Mouse (Mus musculus) liver, embryonic 15.5 days (tissue): ENCODE data around the gene Lsr. TPM values are rescaled to one million over a fixed set of nuclear protein-coding genes. Genes with fewer than 3 reads are reported as not detected.
"Not testable (repeated sequence)": the region's sequence is repeated elsewhere in the genome, so short reads cannot be mapped to it uniquely, and the experiment has no call there.

Experiments
- ATAC-seq: fragments of 200-750 bp; cut with Nextera tagmentation; 2 replicates; pipeline ENCODE4 v1.8.0; 2017; ENCODE audit warnings: moderate number of reproducible peaks, mild to moderate bottlenecking, moderate library complexity; ENCODE audit not compliant: insufficient read depth
- H3K27ac ChIP-seq: fragments of 300-500 bp; sonication (generic); replicated peaks from 2 replicates; pipeline ENCODE4 v1.5.1; 2015; ENCODE audit warnings: mild to moderate bottlenecking, inconsistent platforms
- H3K27me3 ChIP-seq: fragments of 300-500 bp; sonication (generic); 2 replicates; pipeline ENCODE4 v1.6.1; 2015; ENCODE audit warnings: mild to moderate bottlenecking, inconsistent platforms
- H3K36me3 ChIP-seq: fragments of 300-500 bp; sonication (generic); replicated peaks from 2 replicates; pipeline ENCODE4 v1.6.1; 2015; ENCODE audit warnings: moderate library complexity, mild to moderate bottlenecking, inconsistent platforms
- H3K4me1 ChIP-seq: fragments of 300-500 bp; sonication (generic); replicated peaks from 2 replicates; pipeline ENCODE4 v1.6.1; 2015; ENCODE audit warnings: inconsistent platforms
- H3K4me2 ChIP-seq: fragments of 300-500 bp; sonication (generic); 2 replicates; pipeline ENCODE4 v1.6.1; 2015; ENCODE audit warnings: moderate library complexity, mild to moderate bottlenecking, inconsistent platforms
- H3K4me3 ChIP-seq: fragments of 300-500 bp; sonication (generic); replicated peaks from 2 replicates; pipeline ENCODE4 v1.5.1; 2015; ENCODE audit warnings: mild to moderate bottlenecking, inconsistent platforms
- H3K9ac ChIP-seq: fragments of 300-500 bp; sonication (generic); 2 replicates; pipeline ENCODE4 v1.6.1; 2015; ENCODE audit warnings: moderate library complexity, mild to moderate bottlenecking, inconsistent platforms
- H3K9me3 ChIP-seq: fragments of 300-500 bp; sonication (generic); replicated peaks from 2 replicates; pipeline ENCODE4 v1.6.1; 2016; ENCODE audit warnings: inconsistent platforms
- WGBS: fragments of 180-500 bp; shearing (Covaris S2); methylation state at CpG from one replicate; pipeline ENCODE4 v1.1.7; 2015; ENCODE audit warnings: mixed read lengths; ENCODE audit not compliant: insufficient replicate concordance; 5-methylcytosine and 5-hydroxymethylcytosine counted together
- polyA plus RNA-seq: library from polyadenylated mRNA; unstranded; fragments of >200 nt; fragmentation: Nextera tagmentation; extraction: Ambion mirVana; gene quantifications from 2 replicates; pipeline ENCODE4 v1.2.1, GENCODE M21; 2015

Gene Lsr
- polyA plus RNA-seq, 1 experiment from 2014 or later = 28.1 TPM

- not testable (repeated sequence) for H3K4me3 ChIP-seq, H3K4me2 ChIP-seq, ATAC-seq, H3K27me3 ChIP-seq, H3K9me3 ChIP-seq, H3K36me3 ChIP-seq, H3K4me1 ChIP-seq, H3K9ac ChIP-seq, H3K27ac ChIP-seq
- WGBS = 55% methylated on average over 2 of the region's 2 CpGs
Observed at GRCm38 (mm10) chr7:30924581-30924980, 48.7 kb downstream of the Lsr start, which contains the start of gene Hamp2. Gene Hamp2 (minus strand): TSS chr7:30924681.

GRCm38 (mm10) chr7:30924071-30924470 lies 49.2 kb downstream of the Lsr start:
- no peaks in the 10 kb centered on the region for H3K36me3 ChIP-seq
- no peak for ATAC-seq

DNA sequence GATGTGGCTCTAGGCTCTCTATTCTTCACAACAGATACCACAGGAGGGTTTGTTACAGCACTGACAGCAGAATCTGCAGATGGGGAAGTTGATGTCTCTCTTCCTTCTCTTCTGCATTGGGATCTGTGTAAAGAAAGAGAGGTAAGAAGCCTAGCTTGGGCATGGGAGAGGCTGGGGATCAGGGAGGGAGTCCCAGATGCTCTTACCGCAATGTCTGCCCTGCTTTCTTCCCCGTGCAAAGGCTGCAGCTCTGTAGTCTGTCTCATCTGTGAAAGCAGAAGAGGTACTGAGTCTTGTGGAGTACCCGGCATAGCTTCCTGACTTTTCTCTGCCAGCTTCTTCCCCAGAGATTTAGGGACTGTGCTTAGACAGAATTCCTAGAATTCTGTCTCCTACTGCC lies 50.8 kb downstream of the Lsr start:
- not testable (repeated sequence) for H3K4me2 ChIP-seq, H3K4me1 ChIP-seq, H3K36me3 ChIP-seq, H3K9me3 ChIP-seq, H3K27ac ChIP-seq, H3K9ac ChIP-seq, H3K4me3 ChIP-seq, H3K27me3 ChIP-seq, ATAC-seq
- WGBS = 13% methylated on average over 3 of the region's 3 CpGs

More at GRCm38 (mm10) chr7:30924071-30924470, 49.2 kb downstream of the Lsr start:
- Histone ChIP-seq H3K27me3 (no peaks in the 10 kb centered on the region), H3K4me2 (no peak overlapping the region), H3K27ac (no peak overlapping the region), H3K9me3 (no peaks in the 10 kb centered on the region), H3K4me3 (no peak overlapping the region), H3K4me1 (no peaks in the 10 kb centered on the region), H3K9ac (no peak overlapping the region)
- WGBS = 42% methylated on average over 3 of the region's 3 CpGs

DNA sequence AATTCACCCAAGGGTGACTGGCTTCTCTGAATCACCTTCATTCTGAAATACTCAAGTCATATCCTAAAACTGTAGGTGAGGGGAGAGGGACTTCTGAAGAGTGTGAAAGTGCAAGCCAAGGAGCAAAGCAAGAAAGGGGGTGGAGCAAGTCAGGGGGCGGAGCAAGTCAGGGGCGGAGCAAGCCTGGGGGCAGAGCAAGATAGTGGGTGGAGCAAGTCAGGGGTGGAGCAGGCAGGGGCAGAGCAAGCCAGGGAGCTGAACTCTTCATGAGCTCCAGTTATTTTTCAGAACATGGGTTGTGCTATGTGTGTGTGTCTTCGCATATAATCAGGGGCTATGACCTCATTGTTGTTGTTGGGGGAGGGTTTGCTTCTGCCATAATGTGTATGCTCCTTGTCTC lies 53.0 kb downstream of the Lsr start:
- Histone ChIP-seq H3K4me2 (no peak overlapping the region), H3K36me3 (no peaks in the 10 kb centered on the region), H3K4me1 (no peaks in the 10 kb centered on the region; the same call in 1 of the 2 replicates), H3K9ac (no peak overlapping the region), H3K9me3 (no peaks in the 10 kb centered on the region), H3K27me3 (no peaks in the 10 kb centered on the region; the same call in 1 of the 2 replicates), H3K4me3 (no peak overlapping the region), H3K27ac (no peak overlapping the region)
- 44% methylated on average over 3 of the region's 3 CpGs for WGBS
- ATAC-seq = no peak

GRCm38 (mm10) chr7:30917219-30917618 lies 56.0 kb downstream of the Lsr start:
- no peaks in the 10 kb centered on the region; the same call in 1 of the 2 replicates for H3K27me3 ChIP-seq
- H3K36me3 ChIP-seq = no peaks in the 10 kb centered on the region
- no peak overlapping the region for H3K4me2 ChIP-seq
- no peak overlapping the region for H3K9ac ChIP-seq
- ATAC-seq = no peak
- no peaks in the 10 kb centered on the region for H3K9me3 ChIP-seq
- 23% methylated on average over 4 of the region's 4 CpGs for WGBS
- H3K4me3 ChIP-seq = no peak overlapping the region
- no peaks in the 10 kb centered on the region; the same call in 1 of the 2 replicates for H3K4me1 ChIP-seq
- no peak overlapping the region for H3K27ac ChIP-seq

- Histone ChIP-seq H3K9ac (no peak overlapping the region), H3K27me3 (no peaks in the 10 kb centered on the region; the same call in 1 of the 2 replicates), H3K4me2 (no peak overlapping the region), H3K4me3 (no peak overlapping the region), H3K36me3 (no peaks in the 10 kb centered on the region), H3K9me3 (no peaks in the 10 kb centered on the region), H3K4me1 (no peaks in the 10 kb centered on the region; the same call in 1 of the 2 replicates), H3K27ac (no peak overlapping the region)
- ATAC-seq = no peak
- 28% methylated on average over 6 of the region's 6 CpGs for WGBS
Observed at GRCm38 (mm10) chr7:30916713-30917112, 56.6 kb downstream of the Lsr start.

DNA sequence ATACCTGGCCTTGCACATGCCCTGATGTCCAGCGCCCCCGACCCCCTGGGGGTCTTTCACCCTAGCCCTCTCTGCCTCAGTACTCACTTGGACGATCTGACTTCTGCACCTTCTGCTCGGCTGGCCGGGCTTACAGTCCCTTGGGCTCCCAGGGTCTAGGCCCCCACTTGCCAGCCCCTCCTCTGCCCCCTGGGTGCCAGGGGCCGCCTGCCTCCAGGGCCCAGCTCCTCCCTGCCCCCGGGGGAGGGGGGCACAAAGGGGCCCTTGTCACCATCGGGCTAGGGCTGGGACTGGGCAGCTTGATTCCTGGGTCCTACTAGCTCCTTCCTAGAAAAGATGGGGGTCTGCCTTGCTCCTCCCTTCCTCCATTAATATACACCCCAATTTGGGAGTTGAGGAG lies 58.5 kb downstream of the Lsr start, which contains the start of gene Mag:
Mag (minus strand) TSS at position 142 of the 400 bp plus-strand sequence.
- no peaks in the 10 kb centered on the region for H3K9me3 ChIP-seq
- no peaks in the 10 kb centered on the region; the same call in 1 of the 2 replicates for H3K27me3 ChIP-seq
- ATAC-seq = no peak
- H3K9ac ChIP-seq = no peak within 1 kb of the TSS
- H3K4me1 ChIP-seq = peaks cover under 1% of the 10 kb centered on the region; the same call in 1 of the 2 replicates
- H3K4me2 ChIP-seq = no peak within 1 kb of the TSS
- WGBS = 54% methylated on average over 8 of the region's 8 CpGs
- no peak within 1 kb of the TSS for H3K4me3 ChIP-seq
- H3K36me3 ChIP-seq = no peaks in the 10 kb centered on the region
- H3K27ac ChIP-seq = no peak within 1 kb of the TSS

GRCm38 (mm10) chr7:30909773-30910172 lies 63.5 kb downstream of the Lsr start:
- Histone ChIP-seq H3K4me2 (no peak overlapping the region), H3K27me3 (peaks cover 13% of the 10 kb centered on the region), H3K4me3 (no peak overlapping the region), H3K4me1 (peaks cover 13% of the 10 kb centered on the region), H3K36me3 (no peaks in the 10 kb centered on the region), H3K9me3 (no peaks in the 10 kb centered on the region), H3K9ac (no peak overlapping the region), H3K27ac (no peak overlapping the region)
- WGBS = 35% methylated on average over 6 of the region's 6 CpGs
- ATAC-seq = no peak

DNA sequence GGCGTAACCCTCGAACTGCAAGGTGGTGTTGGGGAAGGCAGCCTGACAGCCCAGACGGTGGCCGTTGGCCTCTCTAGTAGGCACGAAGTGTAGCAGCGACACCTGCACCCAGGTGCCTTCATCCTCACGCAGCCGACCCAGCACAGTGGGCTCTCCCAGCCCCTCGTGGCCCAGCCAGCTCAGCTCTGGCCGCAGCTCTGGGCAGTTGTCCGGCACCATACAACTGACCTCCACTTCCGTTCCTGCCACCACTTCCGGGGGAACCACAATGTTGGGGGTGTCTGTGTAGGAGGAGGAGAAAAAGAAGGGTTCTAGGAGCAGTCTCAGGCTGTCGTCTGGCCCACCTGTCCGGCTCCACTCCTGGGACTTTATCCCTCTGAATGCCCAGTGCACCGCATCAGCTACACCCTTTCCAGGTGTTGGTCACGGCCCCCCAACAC lies 64.3 kb downstream of the Lsr start:
- H3K27ac ChIP-seq = no peak overlapping the region
- H3K27me3 ChIP-seq = peaks cover 13% of the 10 kb centered on the region
- ATAC-seq = no peak
- H3K4me3 ChIP-seq = 0 out of 2 replicates have a peak overlapping the region, but pooled peaks have one; percentile 8
- peak overlapping the region; percentile 51 for H3K4me2 ChIP-seq
- H3K4me1 ChIP-seq = peaks cover 13% of the 10 kb centered on the region
- no peaks in the 10 kb centered on the region for H3K9me3 ChIP-seq
- WGBS = 21% methylated on average over 17 of the region's 17 CpGs
- no peak overlapping the region for H3K9ac ChIP-seq
- H3K36me3 ChIP-seq = no peaks in the 10 kb centered on the region

DNA sequence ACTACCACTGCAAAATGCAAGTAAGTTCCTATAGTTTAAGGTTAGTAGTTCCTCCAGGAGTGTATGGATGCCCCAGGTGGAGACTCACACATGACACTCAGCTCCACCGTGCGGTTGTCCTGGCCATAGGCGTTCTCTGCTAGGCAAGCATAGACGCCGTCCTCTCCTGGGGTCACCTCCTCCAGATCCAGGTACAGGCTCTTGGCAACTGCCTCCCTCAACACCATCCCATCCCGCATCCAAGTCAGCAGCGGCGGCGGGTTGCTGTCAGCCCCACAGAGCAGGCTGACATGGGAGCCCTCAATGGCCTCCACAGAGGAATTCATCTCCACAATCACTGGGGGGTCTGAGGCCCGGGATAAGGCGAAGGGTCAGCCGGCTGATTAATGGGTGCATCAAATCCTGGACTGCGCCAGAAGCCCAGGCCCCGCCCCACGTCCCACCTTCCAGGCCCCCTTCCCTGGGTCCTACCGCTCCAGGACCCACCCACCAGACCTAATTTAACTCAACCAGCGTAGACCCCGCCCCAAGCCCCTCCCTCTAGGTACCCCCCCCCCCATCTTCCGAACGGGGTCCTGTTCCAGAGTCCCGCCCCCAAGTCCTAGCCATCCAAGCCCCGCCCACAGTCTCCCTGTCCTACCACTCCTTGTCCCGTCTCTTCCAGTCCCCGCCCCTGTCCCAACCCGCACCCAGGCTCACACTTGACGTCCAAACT lies 64.8 kb downstream of the Lsr start:
- WGBS = 6% methylated on average over 26 of the region's 26 CpGs
- H3K9me3 ChIP-seq = no peaks in the 10 kb centered on the region
- H3K9ac ChIP-seq = no peak overlapping the region

More for the DNA sequence above, 64.8 kb downstream of the Lsr start:
- peaks cover 13% of the 10 kb centered on the region for H3K4me1 ChIP-seq
- H3K4me3 ChIP-seq = peak overlapping the region; percentile 8; the same call in 1 of the 2 replicates
- H3K27ac ChIP-seq = no peak overlapping the region
- no peaks in the 10 kb centered on the region for H3K36me3 ChIP-seq
- peaks cover 13% of the 10 kb centered on the region for H3K27me3 ChIP-seq
- ATAC-seq = peak; percentile 54; the same call in 1 of the 2 replicates
- peak overlapping the region; percentile 51 for H3K4me2 ChIP-seq
